Mouse (Mus musculus) lung, adult 18-20 months (tissue): ENCODE data around the gene Gsg1l.

Experiments
- DNase-seq, 2 experiments: peaks; one replicate each; pipeline ENCODE4 v3.0.0; 2022; ENCODE audit warnings: mixed read lengths in 2 of 2

The Gsg1l gene

DNA sequence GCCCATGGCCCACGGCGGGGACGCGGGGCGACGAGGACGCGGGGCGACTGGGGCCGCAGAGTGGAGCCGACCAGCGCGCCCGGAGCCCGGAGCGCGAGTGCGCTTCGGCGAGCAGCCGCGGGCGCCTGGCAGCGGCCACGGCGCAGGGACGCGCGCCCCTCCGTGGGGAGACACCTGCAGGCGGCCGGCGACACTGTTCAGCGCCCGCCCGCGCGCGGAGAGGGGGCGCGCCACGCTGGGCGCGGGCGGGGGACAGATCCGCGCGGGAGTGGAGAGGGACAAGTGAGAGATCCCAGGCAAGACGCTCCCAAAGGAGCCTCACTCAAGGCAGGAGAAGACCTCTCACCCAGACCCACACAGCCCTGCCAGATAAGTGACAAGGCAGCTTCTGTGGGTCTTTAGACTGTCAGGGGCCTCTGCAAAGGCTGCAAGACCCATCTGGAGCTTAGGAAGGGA is at the start of gene Gsg1l:
Gene Gsg1l (minus strand): TSS at position 126 of the 456 bp plus-strand sequence.
- DNase-seq: no peak

DNA sequence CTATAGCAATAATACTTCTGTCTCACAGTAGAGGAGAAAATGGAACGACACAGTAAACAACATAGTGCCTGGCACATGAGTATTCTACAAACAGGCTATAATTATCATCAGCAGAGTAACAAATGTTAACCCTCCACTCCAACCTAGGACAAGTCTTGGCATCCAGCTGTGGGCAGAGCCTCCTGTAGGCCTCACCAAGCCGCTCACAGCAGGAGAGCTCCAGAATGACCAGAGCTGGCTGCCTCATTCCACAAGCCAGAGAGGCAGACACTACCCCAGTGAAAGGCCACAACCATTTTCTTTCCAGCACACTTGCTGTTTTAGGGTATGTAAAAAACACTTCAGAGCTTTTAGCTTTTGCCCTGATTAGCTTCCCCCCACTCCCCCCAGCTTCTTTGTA is 45.5 kb upstream of the Gsg1l start:
- DNase-seq: no peak

- no peak for DNase-seq
Observed at GRCm38 (mm10) chr7:126126502-126126901, 44.3 kb upstream of the Gsg1l start.

GRCm38 (mm10) chr7:126121533-126121932 is 39.3 kb upstream of the Gsg1l start:
- peak in 1 of 2 experiments; percentile 22 for DNase-seq

DNA sequence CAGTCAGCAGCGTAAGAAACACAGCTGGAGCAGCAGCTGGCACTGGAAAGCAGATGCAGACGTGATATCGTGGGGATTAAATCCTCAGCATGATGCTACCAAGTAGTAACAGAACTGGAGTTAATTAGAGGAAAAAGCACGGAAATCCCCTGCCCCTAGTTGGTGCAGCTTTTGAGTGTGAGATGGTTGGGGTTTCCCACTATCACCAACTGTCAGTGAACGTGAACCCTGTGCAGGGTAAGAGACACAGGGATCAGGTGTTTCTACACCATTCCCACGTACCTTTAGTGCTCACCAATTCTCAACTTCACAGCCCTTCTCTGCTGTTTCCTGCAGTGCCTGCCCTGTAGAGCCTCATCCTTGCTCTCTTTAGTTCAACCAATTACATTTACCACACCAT is 37.6 kb upstream of the Gsg1l start:
- no peak for DNase-seq

DNA sequence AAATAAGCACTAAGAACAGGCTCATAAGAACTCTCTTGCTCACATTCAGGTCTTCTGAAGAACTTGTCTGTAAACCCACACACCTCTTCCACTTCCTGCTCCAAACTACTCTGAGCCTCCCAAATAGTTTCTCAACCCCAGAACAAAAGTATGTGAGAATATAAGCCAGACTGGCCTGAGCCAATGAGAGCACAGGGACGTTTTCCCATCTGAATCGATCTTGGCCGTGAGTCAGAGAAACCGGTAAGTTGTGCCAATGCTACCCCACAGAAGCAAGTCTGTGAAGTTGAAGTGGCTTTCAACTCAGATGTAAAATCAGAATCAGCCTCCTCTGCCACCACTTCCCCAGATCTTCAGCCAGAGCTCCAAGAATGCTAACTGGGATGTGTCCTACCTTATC is 31.1 kb upstream of the Gsg1l start:
- DNase-seq: peak; percentile 22 to 36

DNA sequence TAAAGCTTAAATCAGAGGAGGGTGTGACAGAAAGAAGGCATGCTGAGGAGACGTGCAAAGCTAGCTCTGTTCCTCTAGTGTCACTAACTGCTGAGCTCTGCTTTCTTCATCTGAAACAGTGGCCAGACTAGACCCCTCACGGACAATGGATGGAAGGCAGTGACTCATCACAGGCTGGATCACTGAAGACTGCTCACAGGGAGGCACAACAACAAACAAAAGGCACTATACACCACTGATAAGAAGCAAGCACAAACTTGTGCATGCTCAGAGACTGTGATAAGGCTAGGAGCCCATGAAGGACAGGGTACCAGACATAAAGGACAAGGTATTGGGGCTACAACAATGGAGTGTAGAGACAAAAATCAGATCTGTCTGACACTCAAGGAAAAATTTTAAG is 29.0 kb upstream of the Gsg1l start:
- no peak for DNase-seq

GRCm38 (mm10) chr7:126109898-126110297 is 27.7 kb upstream of the Gsg1l start:
- no peak for DNase-seq

DNA sequence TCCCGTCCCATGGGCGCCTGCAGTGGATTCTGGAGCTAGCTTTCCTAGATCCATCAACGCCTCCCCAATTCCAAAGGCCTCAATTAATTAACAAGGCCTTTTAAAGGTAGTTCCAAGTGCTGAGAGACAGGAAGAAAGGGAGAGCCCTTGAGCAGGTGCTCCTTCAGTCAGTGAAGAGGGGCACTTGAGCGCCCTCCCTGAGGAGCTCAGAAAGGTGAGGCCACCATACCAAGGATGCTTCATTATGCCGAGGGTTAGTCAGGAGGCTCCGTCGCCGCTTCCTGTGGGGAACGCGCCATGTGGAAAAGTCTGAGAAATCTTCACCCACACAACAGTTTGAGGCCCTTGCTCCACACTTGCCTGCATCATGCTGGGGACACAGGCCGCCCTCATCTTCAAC is 18.2 kb upstream of the Gsg1l start:
- peak; percentile 38 to 41 for DNase-seq

DNA sequence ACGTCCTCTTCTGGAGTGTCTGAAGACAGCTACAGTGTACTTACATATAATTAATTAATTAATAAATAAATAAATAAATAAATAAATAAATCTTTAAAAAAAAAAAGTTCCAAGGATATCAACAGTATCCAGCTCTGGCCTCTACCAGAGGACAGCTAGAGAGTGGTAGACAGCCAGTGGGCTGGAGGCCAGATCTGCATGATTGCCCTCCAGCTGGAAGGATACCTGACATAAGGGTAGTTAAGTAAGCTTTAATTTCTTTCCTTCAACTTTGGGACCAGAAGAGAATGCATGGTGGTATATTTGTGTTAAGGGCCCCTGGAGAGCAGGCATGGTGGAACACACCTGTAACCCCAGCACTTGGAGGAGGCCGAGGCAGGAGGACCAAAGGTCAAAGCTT is 17.6 kb upstream of the Gsg1l start:
- DNase-seq: no peak

- no peak for DNase-seq
Observed at GRCm38 (mm10) chr7:126099163-126099775, 17.1 kb upstream of the Gsg1l start.

GRCm38 (mm10) chr7:126097219-126097915 is 15.2 kb upstream of the Gsg1l start:
- DNase-seq: no peak

DNA sequence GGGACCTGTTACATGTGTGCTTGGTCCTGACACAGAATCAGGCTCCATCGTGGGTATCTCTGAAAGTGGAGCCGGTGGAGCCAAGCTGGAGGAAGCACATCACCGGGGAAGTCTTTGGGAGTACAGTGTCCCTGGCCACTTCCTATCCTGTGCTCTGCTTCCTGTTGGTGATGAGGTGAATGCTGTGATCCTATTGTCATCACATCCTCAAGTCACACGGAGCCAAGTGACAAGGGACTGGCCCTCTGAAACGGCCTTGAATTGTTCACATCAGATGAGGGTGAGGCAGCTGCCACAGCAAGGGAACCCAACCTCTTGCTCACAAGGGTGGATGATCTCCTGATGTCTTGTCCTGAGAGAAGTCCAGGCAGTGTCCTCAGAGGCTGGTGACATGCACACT is 14.4 kb upstream of the Gsg1l start:
- no peak for DNase-seq

DNA sequence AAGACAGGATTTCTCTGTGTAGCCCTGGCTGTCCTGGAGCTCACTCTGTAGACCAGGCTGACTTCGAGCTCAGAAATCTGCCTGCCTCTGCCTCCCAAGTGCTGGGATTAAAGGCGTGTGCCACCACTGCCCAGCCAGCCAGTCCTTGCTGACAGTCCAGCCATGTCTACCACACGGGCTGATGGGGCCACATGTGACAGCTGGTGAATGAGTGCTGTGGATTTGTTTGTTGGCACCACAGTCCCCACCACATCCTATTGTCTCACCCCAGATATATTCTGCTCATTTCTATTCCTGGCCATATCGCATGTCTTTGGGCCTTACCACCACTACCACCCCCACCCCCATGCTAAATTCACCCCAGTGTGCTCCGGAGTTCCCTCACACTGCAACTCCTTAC is 12.5 kb upstream of the Gsg1l start:
- no peak for DNase-seq

GRCm38 (mm10) chr7:126093162-126093561 is 11.0 kb upstream of the Gsg1l start:
- no peak for DNase-seq

- DNase-seq: peak; percentile 36 to 43
Observed at GRCm38 (mm10) chr7:126089782-126090181, 7.6 kb upstream of the Gsg1l start.

- DNase-seq: no peak
Observed at GRCm38 (mm10) chr7:126088155-126088554, 5.9 kb upstream of the Gsg1l start.

DNA sequence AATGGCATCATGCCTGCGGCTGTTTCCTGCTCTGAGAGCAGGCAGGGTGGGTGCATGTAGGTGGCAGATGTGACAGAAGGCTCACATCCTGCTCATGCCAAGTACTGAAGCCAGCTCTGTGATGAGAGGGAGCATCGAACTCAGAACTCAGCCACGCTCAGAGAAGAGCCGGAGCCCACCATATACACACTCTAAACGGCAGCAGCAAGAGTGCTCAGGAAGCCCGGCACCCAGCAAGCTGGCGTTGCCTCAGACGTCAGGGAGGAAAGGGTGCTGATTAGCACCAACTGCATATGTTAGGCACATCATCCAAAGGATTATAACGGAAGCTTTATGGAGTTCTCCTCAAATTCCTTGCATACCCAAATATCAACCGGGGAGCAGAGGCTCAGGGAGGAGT is 5.4 kb upstream of the Gsg1l start:
- DNase-seq: no peak

DNA sequence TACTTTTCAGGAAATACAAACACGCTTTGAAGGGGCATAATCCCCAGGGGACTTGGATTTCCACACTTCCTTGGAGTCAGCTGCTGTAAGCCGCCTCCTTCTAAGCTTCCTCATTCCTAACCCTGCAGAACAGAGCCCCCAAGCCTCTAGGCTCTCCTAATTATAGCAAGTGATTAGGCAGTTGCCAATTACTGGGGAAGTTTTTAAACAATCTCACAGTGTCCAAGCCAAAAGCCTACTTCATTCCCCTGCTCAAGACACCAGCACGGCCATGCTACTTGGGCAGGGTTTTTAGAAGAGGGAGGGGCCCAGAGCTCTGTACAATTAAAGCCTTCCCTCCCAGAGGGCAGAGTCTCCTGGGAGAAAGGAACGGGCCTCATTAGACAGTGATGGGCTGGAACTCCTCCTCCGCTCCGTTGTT is 4.1 kb upstream of the Gsg1l start:
- no peak for DNase-seq

GRCm38 (mm10) chr7:126085154-126085553 is 2.9 kb upstream of the Gsg1l start:
- DNase-seq: no peak

DNA sequence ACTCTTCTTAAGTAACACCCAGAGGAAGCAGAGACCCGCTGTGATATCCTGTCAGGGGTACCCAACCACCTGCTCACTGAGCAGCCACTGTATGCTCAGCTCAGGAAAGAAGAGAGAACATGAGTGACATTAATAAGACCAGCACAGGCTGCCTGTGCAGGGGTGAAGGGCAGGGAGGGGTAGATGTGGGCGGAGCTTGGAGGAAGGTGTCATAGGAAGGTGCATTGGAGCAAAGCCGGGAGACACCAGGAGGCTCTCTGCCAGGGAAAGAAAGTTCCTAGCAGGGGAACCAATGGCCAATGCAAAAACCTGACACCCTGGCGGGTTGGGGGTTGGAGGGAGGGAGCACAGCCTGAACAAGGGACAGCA is 1.8 kb upstream of the Gsg1l start:
- no peak for DNase-seq

GRCm38 (mm10) chr7:126083341-126083979 is 1.2 kb upstream of the Gsg1l start:
- DNase-seq: no peak

DNA sequence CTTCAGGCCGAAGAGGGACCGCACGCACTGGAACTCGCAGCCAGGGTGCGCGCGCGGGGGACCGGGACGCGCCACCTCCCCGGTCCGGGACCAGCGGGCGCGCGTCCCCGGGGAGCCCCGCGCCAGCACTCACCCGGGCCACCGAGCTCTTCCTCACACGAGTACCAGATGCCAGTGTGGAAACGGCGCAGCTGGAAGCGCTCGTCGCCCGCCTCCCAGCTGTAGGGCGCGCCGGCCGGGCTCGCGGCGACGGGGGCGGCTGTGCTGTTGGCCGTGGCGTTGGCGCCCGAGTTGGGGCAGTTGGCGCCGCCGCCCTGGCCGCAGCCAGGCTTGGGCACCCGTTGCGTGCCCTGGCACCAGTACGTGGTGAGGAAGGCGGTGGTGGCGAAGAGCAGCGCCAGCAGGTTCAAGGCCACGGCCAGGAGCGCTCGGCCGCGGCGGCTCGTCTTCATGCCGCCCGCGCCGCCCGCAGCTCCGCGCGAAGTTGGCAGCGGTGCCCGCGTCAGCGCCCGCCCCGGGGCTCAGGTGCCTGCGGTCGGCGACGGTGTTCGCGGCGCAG is 405 bp downstream of the Gsg1l start:
- DNase-seq: no peak
